Mouse (Mus musculus) duodenum, adult 2 months (tissue): Measurements from ENCODE around the gene Mov10. TPM values are rescaled to one million over a fixed set of nuclear protein-coding genes. Genes with fewer than 3 reads are reported as not detected.

Experiments used
- polyA plus RNA-seq: library from polyadenylated mRNA; depleted of rRNA; stranded (reverse); fragments of >200 nt; gene quantifications from 2 replicates; pipeline ENCODE4 v1.2.3, GENCODE M21; 2012; ENCODE audit warnings: low replicate concordance; rRNA removed

Mov10 gene
- polyA plus RNA-seq = 30.7 and 52.9 TPM in 2 replicates

DNA sequence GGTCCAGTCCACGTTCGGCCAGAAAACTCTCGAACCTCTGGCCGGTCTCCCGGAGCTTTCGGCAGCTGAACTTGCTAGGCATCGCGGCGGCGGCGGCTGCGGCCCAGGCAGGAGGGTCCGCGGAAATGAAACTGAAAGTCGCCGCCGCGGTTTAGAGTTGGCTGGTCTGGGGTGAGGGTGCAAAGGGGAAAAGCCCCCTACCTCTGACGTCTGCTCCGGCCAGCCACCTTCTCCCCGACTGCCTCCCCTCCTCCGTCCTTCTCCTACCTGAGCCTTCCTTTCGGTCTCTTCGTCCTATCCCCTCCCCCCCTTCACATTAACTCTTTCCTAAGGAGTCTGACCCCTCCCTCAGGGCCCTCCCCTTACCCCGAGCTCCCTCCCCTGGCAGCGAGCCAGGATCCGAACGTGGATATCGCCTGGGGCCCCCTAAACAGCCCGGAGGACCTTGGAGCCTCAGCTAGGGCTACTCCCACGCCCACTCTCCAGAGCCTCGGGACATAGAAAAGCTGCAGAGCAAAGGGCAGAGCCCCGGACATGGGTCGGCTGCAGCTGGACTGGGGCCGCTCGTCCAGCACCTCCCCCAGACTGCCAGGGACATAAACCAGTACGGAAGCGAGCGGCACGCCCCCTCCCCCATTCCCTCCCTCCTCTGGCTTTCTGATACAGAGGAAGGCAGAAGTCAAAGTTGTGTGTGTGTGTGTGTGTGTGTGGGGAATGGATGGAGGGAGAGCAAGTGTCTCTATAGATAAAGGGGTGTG is at the start of gene Mov10:
Mov10 (minus strand) TSS at position 573 of the 758 bp plus-strand sequence.

DNA sequence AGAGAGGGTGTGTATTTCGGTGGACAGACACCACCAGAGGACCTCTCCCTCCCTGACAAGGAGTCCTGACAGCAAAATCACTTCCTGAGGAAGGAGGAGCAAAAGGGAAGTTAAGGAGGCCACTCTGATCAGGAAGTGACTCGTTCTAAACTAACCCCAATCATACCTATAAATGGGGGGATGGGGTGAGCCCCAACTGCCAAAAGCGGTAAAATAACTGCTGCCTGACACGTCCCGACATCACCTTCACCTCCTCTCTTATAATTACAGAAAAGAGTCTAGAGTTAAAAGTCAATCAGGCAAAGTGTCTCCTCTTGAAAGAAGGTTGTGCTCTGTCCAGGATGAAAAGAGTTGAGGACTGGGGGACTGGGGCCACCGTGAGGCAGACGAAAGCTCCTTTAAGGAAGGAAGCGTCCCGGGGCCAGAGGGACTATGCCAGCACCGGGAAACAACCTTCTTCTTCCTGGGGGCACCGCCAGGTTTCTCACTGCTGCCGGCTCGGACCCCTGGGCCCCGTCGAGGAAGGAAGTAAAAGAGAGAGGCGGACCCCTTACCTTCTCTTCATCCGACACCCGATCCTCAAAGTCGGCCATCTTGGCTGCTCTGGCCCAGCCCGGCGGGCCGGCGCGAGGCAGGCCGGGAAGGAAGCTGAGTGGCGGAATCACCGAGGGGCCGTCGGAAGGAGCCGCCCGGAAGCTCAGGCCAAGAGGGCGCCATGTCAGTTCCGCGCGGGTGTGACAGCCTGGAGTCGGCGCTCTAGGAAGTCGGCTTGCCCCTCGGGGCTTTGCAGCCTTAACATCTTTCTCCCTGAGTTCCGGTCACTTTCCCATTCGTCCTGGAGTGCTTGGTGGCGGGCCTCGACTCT is 45.7 kb upstream of the Mov10 start, which contains the start of the genes St7l and Capza1:
St7l (plus strand) TSS at position 220 of the 865 bp plus-strand sequence.
Capza1 (minus strand) TSS at position 720 of the 865 bp plus-strand sequence.

DNA sequence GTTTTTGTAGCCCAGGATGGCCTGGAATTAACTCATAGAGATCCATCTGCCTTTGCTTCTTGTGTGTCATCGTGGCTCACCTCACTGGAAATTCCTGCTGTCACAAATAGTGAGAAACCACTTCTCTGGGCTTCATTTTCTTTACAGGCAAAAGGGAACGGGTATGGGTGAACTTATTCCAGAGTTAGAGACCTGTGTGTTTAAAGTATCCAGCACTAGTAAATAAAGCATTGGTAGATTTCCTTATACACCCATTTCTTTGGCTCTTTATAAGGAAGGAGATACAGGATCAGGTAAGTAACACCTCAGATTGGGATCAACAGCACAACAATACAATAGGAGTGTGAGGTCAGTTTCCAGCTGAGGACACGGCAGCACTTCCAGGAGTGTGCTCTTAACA is 30.3 kb downstream of the Mov10 start, which contains the start of gene Rhoc:
Rhoc (plus strand) TSS at position 301 of the 400 bp plus-strand sequence.

DNA sequence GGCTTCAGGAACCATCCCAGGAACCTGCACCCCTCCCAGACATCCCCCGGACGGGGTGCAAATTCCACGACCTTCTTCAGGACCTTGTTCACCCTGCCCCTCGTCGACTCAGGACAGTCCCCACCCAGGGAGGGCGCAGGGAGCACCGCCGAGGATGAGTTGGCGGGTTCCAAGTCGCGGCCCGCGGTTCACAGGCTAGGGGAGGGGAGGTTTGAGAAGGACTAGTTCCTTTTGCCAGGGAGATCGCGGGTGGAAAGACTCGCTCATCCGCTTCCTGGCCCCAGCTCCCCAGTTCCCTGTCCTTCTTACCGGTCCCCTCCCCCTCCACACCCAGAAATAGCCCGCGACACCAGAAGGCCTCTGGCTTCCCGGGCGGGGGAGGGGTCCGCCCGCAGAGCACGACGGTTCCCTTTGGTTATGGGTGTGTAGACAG is 36.9 kb downstream of the Mov10 start, which contains the start of gene Fam19a3:
Fam19a3 (minus strand) TSS at position 370 of the 433 bp plus-strand sequence.

DNA sequence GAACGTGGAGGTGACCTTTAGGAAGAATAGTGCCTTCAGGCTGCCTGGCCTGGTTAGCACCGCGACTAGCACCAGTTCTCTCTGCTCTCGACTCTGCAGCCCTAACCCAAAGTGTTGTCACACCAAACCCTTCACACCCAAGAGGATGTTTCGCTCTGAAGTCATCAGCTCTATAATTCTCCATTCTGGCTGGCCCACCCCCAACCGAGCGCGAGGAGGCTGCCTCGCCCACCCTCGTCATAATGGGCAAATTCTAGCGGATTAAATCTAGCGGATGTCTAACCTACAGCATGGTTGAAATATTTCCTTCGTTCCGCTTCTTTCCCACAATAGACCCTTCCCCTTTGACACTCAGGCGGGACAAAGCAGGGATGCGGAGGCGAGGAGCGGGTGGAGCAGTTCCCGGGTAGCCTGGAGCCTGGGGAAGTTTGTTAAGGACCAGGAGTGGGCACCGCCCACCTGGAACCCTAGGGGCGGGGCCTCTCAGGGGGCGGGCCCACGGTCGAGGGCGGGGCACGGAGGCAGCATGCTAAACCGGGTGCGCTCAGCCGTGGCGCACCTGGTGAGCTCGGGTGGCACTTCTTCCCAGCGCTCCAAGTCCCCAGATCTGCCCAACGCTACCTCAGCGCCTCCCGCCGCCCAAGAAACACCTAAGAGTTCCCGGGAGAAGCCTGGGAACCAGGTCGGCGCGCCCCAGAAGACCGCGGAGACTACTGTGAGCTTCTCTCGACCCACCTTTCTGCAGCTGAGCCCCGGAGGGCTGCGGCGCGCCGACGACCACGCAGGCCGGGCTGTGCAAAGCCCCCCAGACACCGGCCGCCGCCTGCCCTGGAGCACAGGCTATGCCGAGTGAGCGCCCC is 37.6 kb downstream of the Mov10 start, which contains the start of gene Ppm1j:
Ppm1j (plus strand) TSS at position 496 of the 860 bp plus-strand sequence.

Other genes starting within 250 kb of the Mov10 start
- gene Slc16a1, start 179.9 kb downstream of the Mov10 start, polyA plus RNA-seq = 22.7 and 25.0 TPM in 2 replicates
- gene Ppm1j, start 37.5 kb downstream of the Mov10 start, polyA plus RNA-seq = 125 and 134 TPM in 2 replicates
- 1.2 and 2.1 TPM in 2 replicates for gene Fam19a3, start 36.7 kb downstream of the Mov10 start, polyA plus RNA-seq
- 176 and 350 TPM in 2 replicates for gene Rhoc, start 30.2 kb downstream of the Mov10 start, polyA plus RNA-seq
- gene St7l, start 45.4 kb upstream of the Mov10 start, polyA plus RNA-seq = 3.0 and 3.4 TPM in 2 replicates
- 8.7 TPM in 2 replicates for gene Capza1, start 45.9 kb upstream of the Mov10 start, polyA plus RNA-seq
- 4.9 and 5.5 TPM in 2 replicates for gene Wnt2b, start 143.4 kb upstream of the Mov10 start, polyA plus RNA-seq
- 2.0 and 2.5 TPM in 2 replicates for gene Cttnbp2nl, start 234.6 kb upstream of the Mov10 start, polyA plus RNA-seq
- not detected in 2 replicates for gene 4930564D02Rik, start 248.3 kb upstream of the Mov10 start, polyA plus RNA-seq